Mouse (Mus musculus) forebrain, embryonic 14.5 days (tissue): ENCODE measurements around the gene Tmod3. TPM values are rescaled to one million over a fixed set of nuclear protein-coding genes. Genes with fewer than 3 reads are reported as not detected.

Experiments used
- ATAC-seq: fragments of 200-750 bp; cut with Nextera tagmentation; 2 replicates; pipeline ENCODE4 v1.8.0; 2017; ENCODE audit warnings: mild to moderate bottlenecking, moderate library complexity
- DNase-seq: peaks from one replicate; pipeline ENCODE4 v3.0.0-alpha.2; 2015; ENCODE audit warnings: low spot score
- H3K27ac ChIP-seq: fragments of 300-500 bp; sonication (generic); 2 replicates; pipeline ENCODE4 v1.5.1; 2014; ENCODE audit warnings: low read depth, mild to moderate bottlenecking, control low read depth, low read length, moderate library complexity
- H3K27me3 ChIP-seq: fragments of 300-500 bp; sonication (generic); replicated peaks from 2 replicates; pipeline ENCODE4 v1.6.1; 2014; ENCODE audit warnings: low read length, control low read depth, mixed read lengths; ENCODE audit not compliant: control insufficient read depth, insufficient read depth
- H3K36me3 ChIP-seq: fragments of 300-500 bp; sonication (generic); 2 replicates; pipeline ENCODE4 v1.6.1; 2014; ENCODE audit warnings: low read length, control low read depth; ENCODE audit not compliant: control insufficient read depth, insufficient read depth
- H3K4me1 ChIP-seq: fragments of 300-500 bp; sonication (generic); 2 replicates; pipeline ENCODE4 v1.6.1; 2014; ENCODE audit warnings: antibody characterized with exemption, low read length, control low read depth; ENCODE audit not compliant: control insufficient read depth, insufficient read depth
- H3K4me2 ChIP-seq: fragments of 300-500 bp; sonication (generic); 2 replicates; pipeline ENCODE4 v1.6.1; 2014; ENCODE audit warnings: mild to moderate bottlenecking, control low read depth, low read length
- H3K4me3 ChIP-seq: fragments of 300-500 bp; sonication (generic); 2 replicates; pipeline ENCODE4 v1.5.1; 2014; ENCODE audit warnings: low read depth, low read length, control low read depth
- H3K9ac ChIP-seq: fragments of 300-500 bp; sonication (generic); 2 replicates; pipeline ENCODE4 v1.6.1; 2014; ENCODE audit warnings: mild to moderate bottlenecking, low read length, control low read depth, moderate library complexity
- H3K9me3 ChIP-seq: fragments of 300-500 bp; sonication (generic); replicated peaks from 2 replicates; pipeline ENCODE4 v1.6.1; 2016; ENCODE audit warnings: low read length, control low read depth, mixed read lengths; ENCODE audit not compliant: control insufficient read depth
- WGBS: fragments of 180-500 bp; shearing (Covaris S2); extraction: QIAGEN DNeasy Blood & Tissue Kit; methylation state at CpG from one replicate; pipeline ENCODE4 v1.1.7; 2014; 5-methylcytosine and 5-hydroxymethylcytosine counted together
- polyA plus RNA-seq: library from polyadenylated mRNA; unstranded; fragments of >200 nt; fragmentation: Nextera tagmentation; extraction: Ambion mirVana; gene quantifications from 2 replicates; pipeline ENCODE4 v1.2.1, GENCODE M21; 2014

The Tmod3 gene
- polyA plus RNA-seq, 1 experiment from 2014 or later, result 92.4 TPM

DNA sequence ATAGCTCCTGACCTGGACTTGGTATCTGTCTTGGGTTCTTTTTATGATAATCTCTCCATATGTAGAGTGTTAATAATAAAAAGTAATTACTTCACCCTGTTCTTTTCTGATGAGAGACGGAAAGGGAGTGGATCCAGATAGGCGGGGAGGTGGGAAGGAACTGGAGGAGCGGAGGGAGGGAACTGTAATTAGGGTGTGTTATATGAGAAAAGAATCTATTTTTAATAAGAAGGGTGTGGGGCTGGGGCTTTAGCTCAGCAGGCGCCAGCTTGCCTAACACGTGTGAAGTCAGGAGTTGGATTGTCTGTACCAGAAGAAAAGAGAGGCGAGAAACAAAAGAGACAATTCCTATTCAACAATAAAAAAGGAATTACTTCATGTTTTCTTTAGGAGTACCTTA lies 35.8 kb downstream of the Tmod3 start:
- Histone ChIP-seq H3K4me1 (no peaks in the 10 kb centered on the region), H3K9ac (no peak overlapping the region), H3K4me3 (no peak overlapping the region), H3K36me3 (no peaks in the 10 kb centered on the region), H3K27ac (no peak overlapping the region), H3K9me3 (no peaks in the 10 kb centered on the region), H3K27me3 (no peaks in the 10 kb centered on the region), H3K4me2 (no peak overlapping the region)
- 9% methylated on average over 6 of the region's 6 CpGs for WGBS
- ATAC-seq (no peak), DNase-seq (peak; percentile 45)

GRCm38 (mm10) chr9:75522217-75522616 lies 37.2 kb downstream of the Tmod3 start:
- DNase-seq (no peak), ATAC-seq (no peak)
- H3K27me3 ChIP-seq, result no peaks in the 10 kb centered on the region
- 71% methylated on average over 2 of the region's 2 CpGs for WGBS
- H3K36me3 ChIP-seq, result no peaks in the 10 kb centered on the region
- no peak overlapping the region for H3K4me3 ChIP-seq
- no peaks in the 10 kb centered on the region for H3K4me1 ChIP-seq
- H3K9ac ChIP-seq, result no peak overlapping the region
- H3K4me2 ChIP-seq, result no peak overlapping the region
- H3K9me3 ChIP-seq, result no peaks in the 10 kb centered on the region
- no peak overlapping the region for H3K27ac ChIP-seq

GRCm38 (mm10) chr9:75521788-75522187 lies 37.7 kb downstream of the Tmod3 start:
- WGBS, result 59% methylated on average over 4 of the region's 4 CpGs

GRCm38 (mm10) chr9:75520940-75521339 lies 38.5 kb downstream of the Tmod3 start:
- no peak for ATAC-seq
- H3K4me1 ChIP-seq, result no peaks in the 10 kb centered on the region
- no peaks in the 10 kb centered on the region for H3K36me3 ChIP-seq
- no peaks in the 10 kb centered on the region for H3K27me3 ChIP-seq
- WGBS, result 95% methylated on average over 8 of the region's 8 CpGs
- DNase-seq, result no peak
- no peak overlapping the region for H3K4me3 ChIP-seq
- H3K4me2 ChIP-seq, result no peak overlapping the region
- H3K9ac ChIP-seq, result no peak overlapping the region
- H3K9me3 ChIP-seq, result no peaks in the 10 kb centered on the region
- no peak overlapping the region for H3K27ac ChIP-seq

More at GRCm38 (mm10) chr9:75521788-75522187, 37.7 kb downstream of the Tmod3 start:
- Histone ChIP-seq H3K4me2 (no peak overlapping the region), H3K9ac (no peak overlapping the region), H3K27ac (no peak overlapping the region), H3K4me1 (no peaks in the 10 kb centered on the region), H3K9me3 (no peaks in the 10 kb centered on the region), H3K4me3 (no peak overlapping the region), H3K36me3 (no peaks in the 10 kb centered on the region), H3K27me3 (no peaks in the 10 kb centered on the region)
- DNase-seq (peak; percentile 76), ATAC-seq (peak; percentile 77)

DNA sequence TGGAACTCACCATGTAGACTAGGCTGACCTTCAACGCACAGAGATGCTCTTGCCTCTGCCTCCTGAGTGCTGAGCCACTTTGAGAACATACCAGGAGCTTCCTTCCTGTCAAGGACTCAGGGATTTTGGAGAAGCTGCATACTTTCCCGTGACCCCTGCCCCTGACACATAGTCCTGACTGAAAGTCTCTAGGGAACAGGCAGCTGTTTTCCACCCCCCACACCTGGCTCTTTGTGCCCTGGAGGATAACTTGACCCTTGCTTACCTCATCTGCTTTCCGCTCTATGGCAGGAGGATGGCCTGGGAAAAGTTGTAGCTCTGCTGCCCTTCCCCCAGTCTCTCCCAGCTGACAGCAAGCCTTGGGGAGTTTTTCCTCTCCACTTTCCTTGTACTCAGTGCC lies 41.7 kb downstream of the Tmod3 start:
- no peaks in the 10 kb centered on the region for H3K9me3 ChIP-seq
- H3K4me2 ChIP-seq, result no peak overlapping the region
- 87% methylated on average over 3 of the region's 3 CpGs for WGBS
- no peak for ATAC-seq
- no peak for DNase-seq
- no peaks in the 10 kb centered on the region for H3K27me3 ChIP-seq
- no peak overlapping the region for H3K27ac ChIP-seq
- H3K4me1 ChIP-seq, result no peaks in the 10 kb centered on the region
- no peak overlapping the region for H3K4me3 ChIP-seq
- H3K36me3 ChIP-seq, result peaks cover 12% of the 10 kb centered on the region; the same call in 1 of the 2 replicates
- H3K9ac ChIP-seq, result no peak overlapping the region

DNA sequence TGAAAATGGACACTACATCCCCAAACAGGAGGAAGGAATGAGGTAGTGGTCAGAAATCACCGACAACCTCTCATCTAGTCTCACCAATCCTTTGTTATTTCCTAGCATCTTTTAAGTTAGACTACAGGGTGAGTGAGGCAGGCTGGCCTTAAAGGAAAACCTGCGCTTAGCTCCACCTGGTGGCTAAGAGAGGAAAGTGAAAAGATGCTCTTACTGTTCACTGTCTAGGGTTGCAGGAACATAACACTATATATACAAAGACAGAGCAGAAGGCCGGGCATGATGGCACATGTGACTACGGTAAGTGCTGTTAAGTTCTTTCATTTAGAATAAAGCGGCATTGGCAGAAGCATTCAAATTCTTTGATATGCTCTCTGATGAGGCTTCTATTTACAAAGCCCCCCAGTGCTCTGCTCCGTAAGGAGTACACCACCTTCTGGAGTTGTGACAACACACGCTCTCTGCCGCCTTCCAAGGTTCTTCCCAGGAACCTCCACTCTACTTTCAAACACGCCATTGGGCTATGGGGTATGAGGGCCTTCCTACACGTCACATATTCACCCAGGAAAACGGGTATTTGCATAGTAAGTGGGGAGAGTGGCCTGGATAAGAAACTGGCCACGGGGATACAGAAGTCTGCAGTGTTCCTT lies 43.9 kb downstream of the Tmod3 start:
- no peak overlapping the region for H3K27ac ChIP-seq
- no peaks in the 10 kb centered on the region for H3K9me3 ChIP-seq
- H3K27me3 ChIP-seq, result no peaks in the 10 kb centered on the region
- 64% methylated on average over 12 of the region's 12 CpGs for WGBS
- peaks cover 3% of the 10 kb centered on the region; the same call in 1 of the 2 replicates for H3K4me1 ChIP-seq
- H3K4me3 ChIP-seq, result no peak overlapping the region
- DNase-seq, result peak; percentile 86
- H3K36me3 ChIP-seq, result peaks cover 12% of the 10 kb centered on the region; the same call in 1 of the 2 replicates
- peak; percentile 82 for ATAC-seq
- H3K4me2 ChIP-seq, result no peak overlapping the region
- H3K9ac ChIP-seq, result no peak overlapping the region

- DNase-seq, result peak; percentile 84
- H3K27ac ChIP-seq, result peak overlapping the region; percentile 65; the same call in 1 of the 2 replicates
- H3K4me3 ChIP-seq, result no peak overlapping the region
- H3K9me3 ChIP-seq, result no peaks in the 10 kb centered on the region
- peak; percentile 74 for ATAC-seq
- WGBS, result 57% methylated on average over 8 of the region's 8 CpGs
- H3K27me3 ChIP-seq, result no peaks in the 10 kb centered on the region
- H3K4me2 ChIP-seq, result no peak overlapping the region
- H3K4me1 ChIP-seq, result peaks cover 3% of the 10 kb centered on the region; the same call in 1 of the 2 replicates
- H3K9ac ChIP-seq, result no peak overlapping the region
- peaks cover 40% of the 10 kb centered on the region for H3K36me3 ChIP-seq
Measured at GRCm38 (mm10) chr9:75511236-75511939, 48.1 kb downstream of the Tmod3 start.

DNA sequence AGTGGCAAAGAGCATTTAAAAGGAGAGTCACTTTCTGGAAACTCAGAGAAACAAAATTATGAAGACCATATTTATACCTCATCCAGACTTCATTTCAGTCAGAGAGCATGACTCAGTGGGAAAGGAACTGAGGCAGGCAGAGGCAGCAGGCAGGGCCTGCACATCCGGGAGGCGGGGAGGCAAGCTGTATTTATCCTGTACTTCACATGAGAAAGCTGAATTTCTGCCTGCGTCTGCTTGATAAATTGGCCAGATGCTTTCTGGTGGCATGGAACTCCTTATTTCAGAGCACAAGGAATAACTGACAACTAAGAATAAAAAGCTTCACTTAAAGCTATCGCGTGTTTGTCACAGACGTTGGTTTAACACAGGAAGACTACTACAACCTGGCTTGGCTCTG lies 55.1 kb downstream of the Tmod3 start:
- DNase-seq (no peak), ATAC-seq (no peak)
- H3K9me3 ChIP-seq, result no peaks in the 10 kb centered on the region
- H3K9ac ChIP-seq, result no peak overlapping the region
- no peak overlapping the region for H3K4me3 ChIP-seq
- H3K27ac ChIP-seq, result no peak overlapping the region
- peaks cover 63% of the 10 kb centered on the region for H3K36me3 ChIP-seq
- no peak overlapping the region for H3K4me2 ChIP-seq
- H3K27me3 ChIP-seq, result no peaks in the 10 kb centered on the region
- WGBS, result 95% methylated on average over 6 of the region's 6 CpGs
- H3K4me1 ChIP-seq, result no peaks in the 10 kb centered on the region

DNA sequence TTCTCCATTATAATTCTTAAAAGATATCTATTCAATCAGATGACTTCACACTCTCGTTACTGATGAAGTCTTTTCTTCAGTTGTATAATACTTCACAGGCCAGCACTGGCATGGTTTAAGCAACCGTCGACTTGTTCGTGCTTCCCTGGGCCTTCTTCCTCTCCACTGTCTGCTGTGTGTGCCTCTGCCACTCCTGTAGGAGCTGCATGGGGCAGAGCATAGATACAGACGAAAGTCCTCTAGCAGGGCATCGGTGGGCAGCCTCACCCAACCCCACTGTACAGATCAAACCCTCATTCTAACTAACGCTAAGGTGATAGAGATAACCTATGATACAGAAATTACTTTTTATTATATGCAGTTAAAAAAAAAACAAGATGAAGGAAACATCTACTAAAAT lies 60.9 kb downstream of the Tmod3 start:
- Histone ChIP-seq H3K27ac (no peak overlapping the region), H3K9me3 (no peaks in the 10 kb centered on the region), H3K4me2 (no peak overlapping the region), H3K4me1 (no peaks in the 10 kb centered on the region), H3K27me3 (no peaks in the 10 kb centered on the region), H3K4me3 (no peak overlapping the region), H3K9ac (no peak overlapping the region), H3K36me3 (peaks cover 29% of the 10 kb centered on the region)
- DNase-seq (no peak), ATAC-seq (no peak)
- 90% methylated on average over 7 of the region's 7 CpGs for WGBS
